Mouse (Mus musculus) testis, adult 2 months (tissue): Measurements from ENCODE around the gene Ndufa5.

Source experiments
- CTCF ChIP-seq: fragments of 200-500 bp; IDR thresholded peaks from 2 replicates; pipeline ENCODE4 v1.5.1; 2012; ENCODE audit warnings: low read depth, mild to moderate bottlenecking, inconsistent platforms, low read length, moderate library complexity; ENCODE audit not compliant: control insufficient read depth, insufficient read depth, insufficient replicate concordance
- POLR2A ChIP-seq: fragments of 200-500 bp; IDR thresholded peaks from 2 replicates; pipeline ENCODE4 v1.6.1; 2012; ENCODE audit warnings: low read depth, mild to moderate bottlenecking, inconsistent platforms, low read length, moderate library complexity; ENCODE audit not compliant: control insufficient read depth

DNA sequence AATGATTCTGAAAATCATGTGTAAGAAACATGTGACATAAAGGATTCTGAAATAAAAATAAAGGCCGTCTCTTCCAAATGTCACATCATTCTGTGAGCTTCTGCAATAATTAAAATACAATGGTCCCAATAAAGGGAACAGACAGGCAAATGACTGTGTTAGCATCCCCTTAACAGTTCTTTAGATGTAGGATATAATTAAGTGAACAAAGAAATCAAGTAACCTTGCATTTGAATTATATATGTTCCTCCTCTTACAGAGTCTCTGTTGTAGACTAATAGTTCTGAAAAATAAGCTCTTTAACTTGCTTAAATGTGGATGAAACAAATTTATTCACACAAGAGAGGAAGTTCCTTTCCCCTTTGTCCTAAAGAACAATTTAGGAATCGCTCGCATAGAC is 10.6 kb upstream of the Ndufa5 start:
- TF ChIP-seq CTCF (no peak), POLR2A (no peak)
